Mouse (Mus musculus) left cerebral cortex, postnatal 4 days (tissue): Measurements from ENCODE around the gene Slc44a1. TPM values are rescaled to one million over a fixed set of nuclear protein-coding genes. Genes with fewer than 3 reads are reported as not detected.

Experiments
- DNase-seq: peaks from one replicate; pipeline ENCODE4 v3.0.0-alpha.2; 2022
- intact Hi-C: fragments of 180-260 bp; cut with DNase I; formaldehyde crosslinking; loops from one replicate; pipeline ENCODE4 v1.15.1; 2025
- total RNA-seq, 2 experiments: library from RNA; stranded (reverse); gene quantifications; 2 replicates each; pipeline ENCODE4 v1.2.3; 2021

Slc44a1 gene
- total RNA-seq, 2 experiments from 2014 or later = 47.3 to 48.1 TPM

DNA sequence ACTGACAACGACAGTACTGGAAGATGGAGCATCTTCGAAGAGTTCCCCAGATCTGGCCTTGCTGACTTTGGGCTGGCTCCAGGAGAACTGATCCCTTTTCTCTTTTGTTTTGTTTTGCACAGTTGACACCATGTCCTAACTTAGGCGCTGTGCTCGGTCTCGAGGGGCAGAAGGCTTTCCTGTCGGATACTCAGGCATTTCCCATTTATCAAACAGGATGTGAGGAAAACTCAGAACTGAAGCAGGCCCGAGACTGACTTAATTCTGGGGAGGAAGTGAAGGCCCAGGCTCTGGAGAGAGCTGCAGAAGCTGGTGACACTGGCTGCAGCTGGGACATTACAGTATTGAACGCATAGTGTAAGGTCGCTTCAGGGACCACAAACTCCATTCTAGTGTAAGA lies 152.2 kb downstream of the Slc44a1 start:
- DNase-seq = no peak
- intact Hi-C loops = loop anchor here (5.0 to 10.0 kb wide), 3 partner anchors 210 to 558 kb away; no protein-coding TSS in a partner anchor

- peak; percentile 60 for DNase-seq
- intact Hi-C loops = loop anchor here (5.0 to 10.0 kb wide), 3 partner anchors 212 to 559 kb away; no protein-coding TSS in a partner anchor
These were observed 154.0 kb downstream of the Slc44a1 start for GRCm38 (mm10) chr4:53594204-53594603.

- intact Hi-C loops = loop anchor here (10.0 kb wide), 2 partner anchors 481 to 561 kb away; no protein-coding TSS in a partner anchor
These were observed 155.2 kb downstream of the Slc44a1 start for GRCm38 (mm10) chr4:53595246-53596062.

DNA sequence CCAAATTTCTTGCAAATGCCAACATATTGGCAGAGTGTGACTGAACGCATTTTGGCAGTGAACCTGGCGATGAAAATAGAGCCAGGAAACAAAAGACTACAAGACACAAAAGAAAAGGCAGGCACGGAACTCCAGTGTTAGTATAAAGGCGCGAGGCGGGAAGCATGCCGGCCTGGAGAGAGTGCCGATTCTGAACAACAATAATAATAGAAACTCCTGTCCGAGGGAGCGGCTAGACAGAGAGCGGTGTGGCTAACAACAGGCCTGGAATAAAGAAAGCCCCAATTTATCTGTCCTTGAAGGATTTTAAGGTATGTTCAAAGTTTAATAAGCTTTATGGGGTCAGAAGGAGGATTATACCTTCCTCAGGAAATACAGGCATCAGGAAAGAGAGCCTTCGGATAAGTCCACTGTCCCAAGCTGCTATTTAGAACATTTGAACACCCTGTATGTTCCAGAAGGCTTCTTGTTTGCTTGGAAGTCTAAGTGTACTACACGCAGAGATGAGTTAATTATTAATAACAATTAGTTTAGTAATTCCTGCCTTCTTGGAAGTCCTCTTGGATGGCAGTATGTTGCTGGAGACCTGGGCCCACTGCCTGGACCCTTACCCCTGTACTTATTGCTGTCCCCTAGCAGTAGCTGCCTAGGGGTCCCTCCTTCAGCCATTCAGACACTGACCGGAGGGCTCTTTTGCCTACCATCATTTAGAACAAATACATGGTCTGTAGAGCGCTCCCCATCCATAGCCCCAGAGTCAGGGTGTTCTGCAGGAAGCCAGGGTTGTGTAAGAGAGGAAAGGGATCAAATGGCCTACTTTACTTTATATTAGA lies 156.1 kb downstream of the Slc44a1 start:
- DNase-seq = no peak
- intact Hi-C loops = loop anchor here (10.0 kb wide), 2 partner anchors 481 to 561 kb away; no protein-coding TSS in a partner anchor

More at GRCm38 (mm10) chr4:53595246-53596062, 155.2 kb downstream of the Slc44a1 start:
- DNase-seq = peak; percentile 9

DNA sequence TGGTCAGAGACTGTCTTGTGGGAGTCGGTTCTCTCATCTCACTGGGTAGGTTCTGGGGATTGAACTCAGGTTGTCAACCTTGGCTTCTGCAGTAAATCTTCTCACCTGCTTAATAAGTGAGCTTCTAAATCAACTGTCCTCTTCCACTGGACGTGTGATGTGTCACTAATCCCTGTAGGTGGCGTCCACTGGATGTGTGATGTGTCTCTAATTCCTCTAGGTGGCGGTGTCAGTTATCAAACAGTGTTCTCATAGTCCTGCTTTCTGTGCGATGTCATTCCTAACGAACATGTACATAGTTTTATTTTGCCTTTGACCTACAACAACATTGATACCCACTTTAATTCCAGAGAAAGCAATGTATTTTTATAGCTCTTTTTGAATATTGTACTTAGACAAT lies 160.2 kb downstream of the Slc44a1 start:
- intact Hi-C loops = no loop called here
- DNase-seq = peak; percentile 18

GRCm38 (mm10) chr4:53614576-53615225 lies 174.5 kb downstream of the Slc44a1 start:
- intact Hi-C loops = no loop called here
- DNase-seq = no peak

GRCm38 (mm10) chr4:53617968-53618367 lies 177.8 kb downstream of the Slc44a1 start:
- intact Hi-C loops = no loop called here
- no peak for DNase-seq

- no peak for DNase-seq
- intact Hi-C loops = no loop called here
These were observed 179.9 kb downstream of the Slc44a1 start for GRCm38 (mm10) chr4:53620104-53620503.

DNA sequence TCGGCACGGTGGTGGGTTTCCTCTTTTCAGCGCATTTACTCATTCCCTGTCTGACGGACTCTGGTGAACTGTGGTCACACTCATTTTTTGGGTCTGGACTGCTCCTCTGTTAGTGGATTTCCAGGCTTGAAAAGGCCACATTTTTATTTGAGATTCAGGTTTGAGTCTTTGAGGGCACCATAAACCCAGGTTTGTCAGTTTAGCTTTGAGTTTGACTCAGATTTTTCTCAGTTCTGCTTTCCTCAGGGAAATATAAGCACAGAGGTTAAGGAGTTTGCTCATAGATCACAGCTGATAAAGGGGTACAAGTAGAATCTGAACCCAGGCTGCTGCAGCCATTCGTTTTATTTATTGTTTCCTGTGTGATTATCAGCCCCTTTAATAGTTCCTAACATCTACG lies 180.9 kb downstream of the Slc44a1 start:
- no peak for DNase-seq
- intact Hi-C loops = no loop called here

DNA sequence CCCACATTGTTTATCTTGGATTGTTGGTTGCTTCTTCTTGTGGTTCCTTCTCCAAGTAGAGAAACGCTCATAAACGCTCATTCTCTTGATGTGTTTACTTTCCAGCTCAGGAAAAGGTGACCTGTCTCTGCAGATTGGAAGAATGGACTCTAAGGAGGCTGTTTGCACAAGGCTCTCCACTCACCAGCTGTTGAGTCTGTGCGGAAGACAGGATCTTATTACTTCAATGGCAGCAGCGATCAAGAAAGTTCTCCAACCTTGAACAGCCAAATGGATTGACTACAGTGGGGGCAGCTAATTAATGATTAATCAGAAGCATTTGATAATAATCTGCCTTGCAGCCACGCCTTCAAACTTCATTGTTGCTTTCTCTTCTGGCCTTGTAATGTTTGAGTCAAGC lies 181.3 kb downstream of the Slc44a1 start:
- no peak for DNase-seq
- intact Hi-C loops = no loop called here

DNA sequence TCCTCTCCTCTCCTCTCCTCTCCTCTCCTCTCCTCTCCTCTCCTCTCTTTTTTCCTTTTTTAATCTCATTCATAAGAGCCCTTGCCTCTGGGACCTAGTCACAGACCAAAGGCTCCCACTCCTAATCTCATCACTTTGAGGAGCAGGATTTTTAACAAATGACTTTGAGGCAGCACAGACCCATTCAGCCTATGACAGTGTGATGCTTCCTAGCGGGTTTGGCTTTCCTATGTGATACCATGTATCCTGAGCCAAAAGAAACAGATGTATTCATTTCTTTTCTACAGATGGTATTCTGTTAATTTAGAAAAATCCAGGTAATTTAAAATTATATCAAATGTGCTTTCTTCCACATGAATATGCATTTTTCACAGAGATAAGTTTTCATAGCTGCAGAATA lies 183.5 kb downstream of the Slc44a1 start:
- intact Hi-C loops = no loop called here
- DNase-seq = no peak

- intact Hi-C loops = no loop called here
- DNase-seq = peak; percentile 85
These were observed 184.6 kb downstream of the Slc44a1 start for GRCm38 (mm10) chr4:53624816-53625215.

DNA sequence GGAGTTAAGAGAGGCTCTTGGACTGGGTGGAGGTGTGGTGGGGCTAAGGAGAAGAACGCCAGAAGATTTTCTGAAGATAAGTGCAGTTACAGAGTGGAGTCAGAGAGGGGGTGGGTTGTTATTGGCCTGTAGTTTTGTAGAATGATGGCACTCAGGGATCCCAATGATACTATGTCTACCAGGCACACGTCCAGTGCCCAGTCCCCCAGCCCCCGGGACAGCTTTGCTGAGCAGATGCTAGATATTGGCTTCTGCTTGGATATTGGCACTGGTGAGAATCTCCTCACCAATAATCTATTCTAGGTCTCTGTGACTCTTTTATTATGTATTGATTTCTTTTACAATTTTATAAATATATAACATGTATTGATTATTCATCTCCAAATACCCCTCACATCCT lies 185.1 kb downstream of the Slc44a1 start:
- intact Hi-C loops = no loop called here

GRCm38 (mm10) chr4:53628924-53629323 lies 188.7 kb downstream of the Slc44a1 start:
- intact Hi-C loops = no loop called here
- peak; percentile 65 for DNase-seq

More for the DNA sequence above, 185.1 kb downstream of the Slc44a1 start:
- DNase-seq = no peak

DNA sequence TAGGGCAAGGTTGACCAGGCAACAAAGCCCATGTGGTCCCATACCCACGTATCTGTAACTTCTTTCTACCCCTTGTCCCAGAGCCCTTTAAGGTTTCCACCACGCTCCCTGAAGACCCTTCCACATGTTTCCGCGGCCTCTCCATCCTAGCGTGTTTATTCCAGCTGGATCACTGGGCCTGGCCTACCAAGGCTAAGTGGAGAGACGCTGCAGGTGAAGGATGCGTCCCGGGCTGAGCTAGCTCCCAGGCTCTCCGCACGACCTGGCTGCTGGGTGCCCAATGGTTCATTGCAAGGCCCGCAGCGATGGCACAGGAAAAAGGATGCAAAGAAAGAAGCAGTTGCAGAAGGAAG lies 190.7 kb downstream of the Slc44a1 start:
- intact Hi-C loops = no loop called here
- no peak for DNase-seq

DNA sequence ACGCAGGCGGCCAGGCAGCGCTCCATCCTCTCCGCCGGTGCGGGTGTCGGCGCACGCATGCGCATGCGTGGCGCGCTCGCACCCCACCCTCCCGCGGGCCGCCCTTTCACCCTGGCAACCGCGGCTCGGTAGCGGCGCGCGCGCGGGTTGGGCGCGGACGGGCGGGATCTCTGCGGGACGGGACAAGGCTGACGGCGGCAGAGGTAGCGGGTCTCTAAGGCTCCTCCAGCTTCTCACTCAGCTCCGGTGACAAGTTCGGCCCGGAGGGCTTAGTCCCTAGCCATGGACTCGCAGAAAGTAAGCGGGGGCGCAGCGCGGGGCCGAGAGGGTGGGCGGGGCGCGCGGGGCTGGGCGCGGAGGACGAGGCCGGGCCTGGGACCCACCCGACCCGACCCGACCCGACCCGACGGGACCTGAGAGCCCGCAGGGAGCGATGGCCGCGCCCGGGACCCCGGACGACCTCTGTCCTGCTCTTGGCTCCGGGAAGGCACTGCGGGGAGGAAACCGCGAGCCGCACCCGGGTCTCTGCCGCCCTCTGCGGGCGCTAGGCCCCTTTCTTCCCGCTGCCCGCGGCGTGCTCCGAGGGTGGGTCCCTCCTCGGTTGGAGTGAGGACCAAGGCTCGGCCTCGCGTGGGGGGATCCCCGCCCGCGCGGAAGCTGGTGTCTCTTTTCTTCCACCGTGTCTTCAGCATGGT lies 191.2 kb downstream of the Slc44a1 start, which contains the start of gene Fsd1l:
Fsd1l (plus strand) TSS at position 156 of the 695 bp plus-strand sequence.
- intact Hi-C loops = no loop called here

GRCm38 (mm10) chr4:53632011-53632349 lies 191.8 kb downstream of the Slc44a1 start:
- intact Hi-C loops = no loop called here

More for the DNA sequence above, 191.2 kb downstream of the Slc44a1 start, which contains the start of gene Fsd1l:
- DNase-seq = peak; percentile 88

DNA sequence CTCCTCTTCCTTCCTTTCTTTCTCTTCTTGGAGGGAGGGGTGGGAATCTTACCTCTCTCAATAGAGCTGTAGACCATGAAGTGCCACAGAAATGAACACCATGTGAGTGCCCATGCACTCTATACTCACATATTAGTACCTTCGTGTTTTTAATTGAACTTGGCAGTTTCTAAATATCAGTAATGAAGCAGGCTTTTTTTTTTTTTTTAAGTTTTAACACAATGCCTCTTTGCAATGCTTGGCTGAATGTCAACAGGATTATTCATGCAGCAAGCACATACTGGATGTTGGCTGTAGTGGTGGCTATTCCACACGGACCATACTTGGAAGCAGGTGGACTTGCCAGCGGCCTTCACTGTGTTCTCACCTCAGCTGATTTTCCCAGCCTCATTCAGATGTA lies 195.1 kb downstream of the Slc44a1 start:
- intact Hi-C loops = no loop called here
- DNase-seq = no peak

More at GRCm38 (mm10) chr4:53632011-53632349, 191.8 kb downstream of the Slc44a1 start:
- no peak for DNase-seq

DNA sequence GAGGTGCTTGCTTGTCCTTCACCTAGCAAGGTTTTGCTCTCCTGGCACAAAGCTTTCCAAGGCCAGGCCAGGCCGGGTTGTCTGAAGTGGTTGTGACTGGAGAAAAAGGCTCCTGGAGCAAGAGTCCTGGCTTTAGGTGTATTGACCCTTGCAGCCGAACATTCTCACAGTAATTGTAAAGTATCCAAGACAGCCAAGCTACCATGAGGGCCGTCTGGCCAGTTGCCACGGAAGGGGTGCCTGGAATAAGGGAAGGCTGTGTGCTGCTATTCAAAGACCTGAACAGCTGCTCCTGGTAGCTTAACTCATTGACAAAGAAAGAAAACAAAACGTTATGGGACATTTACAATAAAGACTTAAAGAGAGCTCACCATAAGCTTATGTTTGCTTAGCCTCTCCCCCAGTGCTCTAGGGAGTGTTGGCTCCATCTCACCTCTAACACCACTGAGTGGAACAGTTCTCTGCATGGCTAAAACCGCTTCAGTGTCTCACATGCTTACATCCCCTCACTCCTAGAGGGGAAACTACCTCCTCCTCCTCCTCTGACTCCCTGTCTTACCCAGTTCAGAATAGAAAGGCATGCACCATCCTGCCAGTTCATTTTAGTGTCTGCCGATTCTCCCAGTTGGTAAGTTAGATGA lies 197.2 kb downstream of the Slc44a1 start:
- DNase-seq = peak; percentile 48
- intact Hi-C loops = no loop called here
